Mouse (Mus musculus) stomach, embryonic 14.5 days (tissue): Measurements from ENCODE around the gene Rhobtb3. TPM values are rescaled to one million over a fixed set of nuclear protein-coding genes. Genes with fewer than 3 reads are reported as not detected.

Source experiments
- ATAC-seq: fragments of 200-750 bp; cut with Nextera tagmentation; 2 replicates; pipeline ENCODE4 v1.8.0; 2017; ENCODE audit warnings: low read depth, moderate TSS enrichment; ENCODE audit not compliant: insufficient number of reproducible peaks, insufficient read depth, low FRiP score
- H3K27ac ChIP-seq: fragments of 300-500 bp; sonication (generic); 2 replicates; pipeline ENCODE4 v1.5.1; 2014; ENCODE audit warnings: mild to moderate bottlenecking, low read length, moderate library complexity, mixed read lengths
- H3K27me3 ChIP-seq: fragments of 300-500 bp; sonication (generic); 2 replicates; pipeline ENCODE4 v1.6.1; 2014; ENCODE audit warnings: low read length, control low read depth, mixed read lengths; ENCODE audit not compliant: control insufficient read depth, insufficient read depth
- H3K36me3 ChIP-seq: fragments of 300-500 bp; sonication (generic); 2 replicates; pipeline ENCODE4 v1.6.1; 2014; ENCODE audit warnings: mild to moderate bottlenecking, control low read depth, low read length, moderate library complexity, mixed read lengths; ENCODE audit not compliant: control insufficient read depth, insufficient read depth
- H3K4me1 ChIP-seq: fragments of 300-500 bp; sonication (generic); 2 replicates; pipeline ENCODE4 v1.6.1; 2014; ENCODE audit warnings: low read length, control low read depth, mixed read lengths; ENCODE audit not compliant: control insufficient read depth, insufficient read depth
- H3K4me2 ChIP-seq: fragments of 300-500 bp; sonication (generic); replicated peaks from 2 replicates; pipeline ENCODE4 v1.6.1; 2014; ENCODE audit warnings: low read depth, low read length, control low read depth
- H3K4me3 ChIP-seq: fragments of 300-500 bp; sonication (generic); 2 replicates; pipeline ENCODE4 v1.5.1; 2014; ENCODE audit warnings: low read depth, low read length, control low read depth
- H3K9ac ChIP-seq: fragments of 300-500 bp; sonication (generic); replicated peaks from 2 replicates; pipeline ENCODE4 v1.6.1; 2014; ENCODE audit warnings: low read depth, mild to moderate bottlenecking, control low read depth, low read length, moderate library complexity, mixed read lengths
- H3K9me3 ChIP-seq: fragments of 300-500 bp; sonication (generic); 2 replicates; pipeline ENCODE4 v1.6.1; 2016; ENCODE audit warnings: low read depth, low read length, control low read depth; ENCODE audit not compliant: control insufficient read depth
- WGBS: fragments of 180-500 bp; shearing (Covaris S2); extraction: QIAGEN DNeasy Blood & Tissue Kit; methylation state at CpG from one replicate; pipeline ENCODE4 v1.1.7; 2014; 5-methylcytosine and 5-hydroxymethylcytosine counted together
- polyA plus RNA-seq: library from polyadenylated mRNA; unstranded; fragments of >200 nt; fragmentation: Nextera tagmentation; extraction: Ambion mirVana; gene quantifications from 2 replicates; pipeline ENCODE4 v1.2.1, GENCODE M21; 2014

Gene Rhobtb3
- polyA plus RNA-seq, 1 experiment from 2014 or later, result 48.6 TPM

GRCm38 (mm10) chr13:75838506-75838905 lies 105.2 kb downstream of the Rhobtb3 start:
- Histone ChIP-seq H3K9ac (no peak overlapping the region), H3K27ac (no peak overlapping the region), H3K27me3 (no peaks in the 10 kb centered on the region), H3K36me3 (no peaks in the 10 kb centered on the region), H3K9me3 (no peaks in the 10 kb centered on the region), H3K4me2 (no peak overlapping the region), H3K4me1 (peaks cover 19% of the 10 kb centered on the region), H3K4me3 (no peak overlapping the region)
- 84% methylated on average over 4 of the region's 4 CpGs for WGBS
- no peak for ATAC-seq

DNA sequence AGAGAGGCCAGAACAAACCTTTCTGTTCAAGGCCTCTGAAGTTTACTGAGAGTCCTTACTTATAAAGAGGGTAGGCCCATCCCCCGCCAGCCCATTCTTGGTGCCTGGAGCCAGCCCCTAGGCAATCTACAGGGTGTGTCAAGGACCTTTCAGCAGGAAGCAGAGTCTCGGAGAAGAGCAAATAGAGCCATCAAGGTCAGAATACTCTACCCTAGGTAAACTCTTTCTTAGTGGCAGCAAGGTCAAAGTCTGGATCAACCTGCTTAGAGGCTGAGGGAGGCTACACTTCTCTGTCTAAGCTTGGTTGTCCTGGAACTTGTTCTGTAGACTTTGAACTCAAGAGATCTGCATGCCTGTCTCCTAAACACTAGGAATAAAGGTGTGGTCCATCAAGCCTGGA lies 108.3 kb downstream of the Rhobtb3 start:
- no peak overlapping the region for H3K4me3 ChIP-seq
- H3K27me3 ChIP-seq, result no peaks in the 10 kb centered on the region
- no peaks in the 10 kb centered on the region for H3K9me3 ChIP-seq
- H3K27ac ChIP-seq, result peak overlapping the region; percentile 27; the same call in 1 of the 2 replicates
- H3K36me3 ChIP-seq, result no peaks in the 10 kb centered on the region
- WGBS, result 61% methylated on average over 2 of the region's 2 CpGs
- ATAC-seq, result no peak; the same call in 1 of the 2 replicates
- H3K9ac ChIP-seq, result no peak overlapping the region
- peaks cover 7% of the 10 kb centered on the region; the same call in 1 of the 2 replicates for H3K4me1 ChIP-seq
- no peak overlapping the region for H3K4me2 ChIP-seq

DNA sequence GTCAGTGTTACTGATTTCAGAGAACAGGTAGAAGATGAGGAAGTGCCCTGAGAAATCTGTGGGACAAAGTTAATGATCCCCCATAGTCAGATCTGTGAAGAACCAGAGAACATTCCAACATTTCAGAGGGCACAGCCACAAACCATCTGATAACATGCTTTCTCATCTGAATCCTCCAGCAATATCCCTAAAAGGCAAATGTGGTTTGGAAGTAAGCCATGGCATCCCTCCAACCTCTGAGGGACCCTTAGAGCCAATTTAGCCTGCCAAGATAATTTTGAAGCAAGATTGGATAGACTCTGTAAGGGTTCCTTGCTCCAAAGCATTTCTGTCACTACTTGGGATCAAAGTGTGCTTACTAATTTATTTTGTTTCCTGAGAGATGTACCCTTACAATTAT lies 110.2 kb downstream of the Rhobtb3 start:
- no peak for ATAC-seq
- no peaks in the 10 kb centered on the region for H3K27me3 ChIP-seq
- no peaks in the 10 kb centered on the region for H3K36me3 ChIP-seq
- H3K4me3 ChIP-seq, result no peak overlapping the region
- H3K4me1 ChIP-seq, result no peaks in the 10 kb centered on the region
- no peak overlapping the region for H3K27ac ChIP-seq
- H3K9ac ChIP-seq, result no peak overlapping the region
- no peak overlapping the region for H3K4me2 ChIP-seq
- H3K9me3 ChIP-seq, result no peaks in the 10 kb centered on the region

DNA sequence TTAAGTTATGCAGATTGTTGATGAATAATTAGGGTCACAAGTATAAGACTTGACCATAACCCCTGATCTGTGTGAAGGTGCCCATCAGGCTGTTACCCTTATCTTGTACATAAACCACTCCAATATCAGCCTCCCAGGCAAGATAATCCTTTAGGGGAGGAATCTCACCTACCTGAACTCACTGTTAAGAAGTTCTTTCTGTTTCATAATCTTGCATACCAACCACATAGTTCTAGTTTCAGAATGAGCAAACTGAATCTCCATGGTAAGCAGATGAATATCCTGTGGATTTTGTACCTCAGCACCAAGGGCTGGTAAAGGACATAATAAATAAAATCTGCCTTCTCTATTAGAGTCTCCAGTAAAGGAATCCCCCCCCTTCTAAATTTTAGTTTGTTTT lies 111.0 kb downstream of the Rhobtb3 start:
- Histone ChIP-seq H3K27ac (no peak overlapping the region), H3K9me3 (no peaks in the 10 kb centered on the region)

GRCm38 (mm10) chr13:75831710-75832109 lies 112.0 kb downstream of the Rhobtb3 start:
- Histone ChIP-seq H3K36me3 (no peaks in the 10 kb centered on the region), H3K4me1 (no peaks in the 10 kb centered on the region), H3K9ac (no peak overlapping the region), H3K9me3 (no peaks in the 10 kb centered on the region), H3K27ac (no peak overlapping the region), H3K27me3 (no peaks in the 10 kb centered on the region), H3K4me2 (no peak overlapping the region), H3K4me3 (no peak overlapping the region)
- no peak for ATAC-seq
- WGBS, result 78% methylated on average over 6 of the region's 6 CpGs

More for the DNA sequence above, 111.0 kb downstream of the Rhobtb3 start:
- H3K4me1 ChIP-seq, result no peaks in the 10 kb centered on the region
- no peak overlapping the region for H3K9ac ChIP-seq
- no peaks in the 10 kb centered on the region for H3K36me3 ChIP-seq
- ATAC-seq, result no peak
- no peaks in the 10 kb centered on the region for H3K27me3 ChIP-seq
- H3K4me2 ChIP-seq, result no peak overlapping the region
- no peak overlapping the region for H3K4me3 ChIP-seq

- Histone ChIP-seq H3K4me3 (no peak overlapping the region), H3K36me3 (no peaks in the 10 kb centered on the region), H3K27ac (no peak overlapping the region), H3K9me3 (no peaks in the 10 kb centered on the region), H3K4me2 (no peak overlapping the region), H3K27me3 (no peaks in the 10 kb centered on the region), H3K9ac (no peak overlapping the region), H3K4me1 (no peaks in the 10 kb centered on the region)
- ATAC-seq, result no peak
- 91% methylated on average over 1 of the region's 1 CpGs for WGBS
Measured at GRCm38 (mm10) chr13:75830708-75831107, 113.0 kb downstream of the Rhobtb3 start.

DNA sequence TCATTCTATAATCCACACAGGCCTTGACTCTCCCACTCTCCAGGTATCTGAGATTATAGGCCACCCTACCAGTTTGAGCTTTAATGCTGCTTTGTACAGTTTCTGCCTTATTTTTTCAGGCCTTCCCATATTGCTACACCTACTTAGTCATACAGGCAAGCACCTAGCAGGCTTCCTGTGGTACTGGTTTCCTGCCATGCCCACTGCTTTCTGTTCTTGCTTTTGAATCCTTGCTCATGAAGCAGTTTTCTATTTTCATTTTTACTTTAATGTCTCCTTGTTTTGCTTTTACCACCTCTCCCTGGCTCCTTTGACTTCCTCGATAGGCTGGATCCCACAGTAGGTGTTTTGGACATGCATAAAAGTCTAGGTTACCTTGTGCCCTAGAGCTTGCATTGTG lies 118.3 kb downstream of the Rhobtb3 start:
- Histone ChIP-seq H3K36me3 (no peaks in the 10 kb centered on the region), H3K4me2 (no peak overlapping the region), H3K27ac (no peak overlapping the region), H3K27me3 (no peaks in the 10 kb centered on the region), H3K4me3 (no peak overlapping the region), H3K9me3 (no peaks in the 10 kb centered on the region), H3K4me1 (no peaks in the 10 kb centered on the region), H3K9ac (no peak overlapping the region)
- ATAC-seq, result no peak
- WGBS, result 97% methylated on average over 1 of the region's 1 CpGs

GRCm38 (mm10) chr13:75824611-75825319 lies 119.0 kb downstream of the Rhobtb3 start:
- no peaks in the 10 kb centered on the region for H3K4me1 ChIP-seq
- 80% methylated on average over 5 of the region's 5 CpGs for WGBS
- no peaks in the 10 kb centered on the region for H3K9me3 ChIP-seq
- ATAC-seq, result no peak
- no peak overlapping the region for H3K9ac ChIP-seq
- no peak overlapping the region for H3K4me2 ChIP-seq
- no peak overlapping the region for H3K4me3 ChIP-seq
- H3K36me3 ChIP-seq, result no peaks in the 10 kb centered on the region
- H3K27ac ChIP-seq, result no peak overlapping the region
- H3K27me3 ChIP-seq, result no peaks in the 10 kb centered on the region

DNA sequence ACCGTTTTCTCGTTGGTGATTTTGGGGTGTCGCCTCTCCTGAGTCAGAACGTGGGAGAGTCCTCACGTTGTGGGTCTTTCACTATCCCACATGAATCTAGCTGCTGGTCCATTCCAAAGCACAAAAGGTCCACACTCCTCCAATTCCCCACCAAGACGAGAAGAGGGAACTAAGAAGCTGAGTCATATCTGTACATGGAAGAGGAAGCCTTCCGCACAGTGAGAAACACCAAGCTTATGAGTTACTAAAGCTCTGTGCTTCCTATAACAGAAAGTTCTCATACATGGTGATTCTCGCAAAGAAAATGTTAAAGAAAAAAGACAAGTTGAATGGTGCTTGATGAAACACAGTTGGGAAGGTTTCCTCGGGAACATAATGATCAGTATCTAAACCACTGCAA lies 120.5 kb downstream of the Rhobtb3 start:
- no peak for ATAC-seq
- Histone ChIP-seq H3K27me3 (no peaks in the 10 kb centered on the region), H3K27ac (no peak overlapping the region), H3K4me1 (no peaks in the 10 kb centered on the region), H3K4me3 (no peak overlapping the region), H3K4me2 (no peak overlapping the region), H3K9me3 (no peaks in the 10 kb centered on the region), H3K36me3 (no peaks in the 10 kb centered on the region), H3K9ac (no peak overlapping the region)
- 91% methylated on average over 9 of the region's 9 CpGs for WGBS
